Mouse (Mus musculus): ENCODE measurements at regions not wholly inside any gene's neighbourhood (a gene's known extent, or its start where the extent isn't known, plus 50 kb on each side); places are given as distances from the start of the nearest gene placed in this dataset.

DNA sequence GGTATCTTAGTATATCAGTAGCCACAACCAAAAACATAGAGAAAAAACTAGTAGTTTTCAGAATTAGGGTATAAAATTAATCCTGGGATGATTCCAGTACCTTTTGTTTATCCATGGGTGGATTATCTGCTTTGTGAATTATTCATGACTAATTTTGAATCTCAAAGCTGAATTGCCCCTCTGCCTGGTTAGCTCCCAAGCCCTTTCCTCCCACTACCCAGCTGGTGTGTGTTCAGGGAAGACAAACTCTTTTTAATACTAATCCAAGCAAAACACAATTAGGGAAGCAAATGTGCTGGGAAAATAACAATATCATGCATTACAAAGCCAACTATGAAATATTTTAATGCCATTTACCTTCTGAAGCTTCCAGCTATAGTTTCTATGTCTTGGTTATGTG lies 347.4 kb downstream of the Gm43517 start:
- Histone ChIP-seq H3K4me3 (ENCODE audit: low read depth, low read length) (no peak overlapping the region), H3K27ac (ENCODE audit: low read depth, low read length) (no peak overlapping the region), H3K9ac (ENCODE audit: low read depth, low read length) (no peak overlapping the region)

DNA sequence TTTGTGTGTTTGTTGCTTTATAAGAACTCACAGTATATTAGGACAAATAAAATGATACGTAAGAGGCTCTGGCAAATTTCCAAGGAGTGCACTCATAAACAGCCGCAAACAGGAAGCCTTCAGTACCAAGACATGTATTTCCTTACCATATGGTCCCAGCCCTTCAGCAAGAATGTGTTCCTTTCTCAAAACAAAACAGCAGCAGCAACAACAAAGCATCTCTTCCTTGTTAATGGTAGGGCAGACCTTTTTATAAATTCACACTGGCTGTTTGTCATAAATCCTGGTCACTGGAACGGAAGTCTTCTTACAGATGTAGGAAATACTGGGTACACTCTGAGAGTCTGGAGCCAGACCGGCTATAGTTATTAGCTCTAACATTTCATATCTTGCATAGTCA lies 352.1 kb downstream of the Gm43517 start:
- Histone ChIP-seq H3K9ac (ENCODE audit: low read depth, low read length) (no peak overlapping the region), H3K36me3 (ENCODE audit: control insufficient read depth, insufficient read depth, low read length) (no peaks in the 10 kb centered on the region), H3K4me1 (replicated peaks; ENCODE audit: control insufficient read depth, insufficient read depth, low read length) (no peaks in the 10 kb centered on the region), H3K9me3 (ENCODE audit: control insufficient read depth, low read length) (no peaks in the 10 kb centered on the region), H3K27me3 (ENCODE audit: control insufficient read depth, insufficient read depth, low read length) (no peaks in the 10 kb centered on the region), H3K4me2 (replicated peaks; ENCODE audit: low read depth, low read length) (no peak overlapping the region), H3K4me3 (ENCODE audit: low read depth, low read length) (no peak overlapping the region), H3K27ac (ENCODE audit: low read depth, low read length) (no peak overlapping the region)
- ATAC-seq (ENCODE audit: low FRiP score) = no peak
- 87% methylated on average over 4 of the region's 4 CpGs for WGBS
- DNase-seq (ENCODE audit: low spot score) = no peak

More for the DNA sequence above, 347.4 kb downstream of the Gm43517 start:
- Histone ChIP-seq H3K9me3 (ENCODE audit: control insufficient read depth, low read length) (no peaks in the 10 kb centered on the region), H3K36me3 (ENCODE audit: control insufficient read depth, insufficient read depth, low read length) (no peaks in the 10 kb centered on the region), H3K27me3 (ENCODE audit: control insufficient read depth, insufficient read depth, low read length) (no peaks in the 10 kb centered on the region), H3K4me1 (replicated peaks; ENCODE audit: control insufficient read depth, insufficient read depth, low read length) (no peaks in the 10 kb centered on the region), H3K4me2 (replicated peaks; ENCODE audit: low read depth, low read length) (no peak overlapping the region)
- no peak for ATAC-seq (ENCODE audit: low FRiP score)
- no peak for DNase-seq (ENCODE audit: low spot score)

DNA sequence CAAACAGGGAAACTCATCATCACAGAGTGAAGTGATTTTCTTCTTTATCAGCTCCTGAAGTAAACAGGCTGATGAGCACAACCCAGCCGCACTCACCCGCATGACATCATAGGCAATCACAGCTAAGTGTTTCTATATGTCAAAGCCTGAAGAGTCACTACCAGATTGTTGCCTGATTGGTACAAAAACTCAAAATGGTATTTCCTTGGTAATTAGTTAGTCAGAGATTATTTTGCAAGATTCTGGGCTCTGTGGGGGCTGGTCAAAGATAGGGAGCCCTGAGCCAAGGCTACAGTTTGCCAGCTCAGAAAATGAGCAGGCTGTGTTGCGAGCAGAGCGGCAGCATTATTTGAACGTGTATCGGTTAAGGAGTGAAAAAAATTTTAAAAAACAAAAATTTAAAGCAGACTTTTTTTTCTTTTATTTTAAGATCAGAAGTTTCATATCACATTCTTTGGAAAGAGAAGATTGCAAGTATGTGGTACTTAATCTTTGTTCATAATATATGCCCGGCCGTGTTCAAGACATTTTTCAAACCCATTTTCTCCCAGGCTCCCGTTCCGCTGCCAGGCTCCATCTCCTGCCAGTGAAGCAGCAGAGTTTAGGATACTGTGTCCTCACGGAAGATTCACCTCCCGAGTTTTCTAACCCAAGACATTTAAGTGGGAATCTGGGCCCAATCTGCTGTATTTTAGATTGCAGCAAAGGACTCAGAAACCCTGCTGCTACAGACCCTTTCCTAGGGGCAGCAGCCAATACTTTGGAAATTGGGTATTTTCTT lies 355.2 kb downstream of the Gm43517 start:
- H3K4me2 ChIP-seq (replicated peaks; ENCODE audit: low read depth, low read length) = no peak overlapping the region
- no peaks in the 10 kb centered on the region for H3K4me1 ChIP-seq (replicated peaks; ENCODE audit: control insufficient read depth, insufficient read depth, low read length)
- H3K36me3 ChIP-seq (ENCODE audit: control insufficient read depth, insufficient read depth, low read length) = no peaks in the 10 kb centered on the region
- no peak overlapping the region for H3K9ac ChIP-seq (ENCODE audit: low read depth, low read length)
- H3K27me3 ChIP-seq (ENCODE audit: control insufficient read depth, insufficient read depth, low read length) = no peaks in the 10 kb centered on the region
- no peak for ATAC-seq (ENCODE audit: low FRiP score)
- 88% methylated on average over 12 of the region's 12 CpGs for WGBS
- no peak overlapping the region for H3K27ac ChIP-seq (ENCODE audit: low read depth, low read length)
- no peak for DNase-seq (ENCODE audit: low spot score)
- no peak overlapping the region for H3K4me3 ChIP-seq (ENCODE audit: low read depth, low read length)
- no peaks in the 10 kb centered on the region for H3K9me3 ChIP-seq (ENCODE audit: control insufficient read depth, low read length)

DNA sequence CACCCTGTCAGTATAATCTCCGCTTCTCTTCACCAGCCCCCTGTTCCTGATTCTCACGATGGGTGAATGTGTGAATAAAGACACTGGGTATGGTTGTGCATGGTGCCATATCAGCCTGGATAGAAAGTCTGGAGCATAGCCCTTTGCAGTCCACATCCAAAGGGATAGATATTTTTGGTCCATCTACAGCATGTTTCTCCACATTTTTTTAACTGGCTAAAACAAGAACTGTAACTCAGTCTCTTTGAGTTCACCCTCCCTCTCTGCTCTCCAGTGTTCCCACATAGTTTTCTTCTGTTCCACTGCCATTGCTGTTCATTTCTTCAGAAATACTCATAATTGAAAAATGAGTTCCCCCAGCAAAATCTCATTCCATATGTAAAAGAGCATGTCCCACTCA lies 358.4 kb downstream of the Gm43517 start:
- H3K36me3 ChIP-seq (ENCODE audit: control insufficient read depth, insufficient read depth, low read length) = no peaks in the 10 kb centered on the region
- no peak overlapping the region for H3K4me3 ChIP-seq (ENCODE audit: low read depth, low read length)
- no peaks in the 10 kb centered on the region for H3K27me3 ChIP-seq (ENCODE audit: control insufficient read depth, insufficient read depth, low read length)
- no peaks in the 10 kb centered on the region for H3K4me1 ChIP-seq (replicated peaks; ENCODE audit: control insufficient read depth, insufficient read depth, low read length)
- ATAC-seq (ENCODE audit: low FRiP score) (no peak), DNase-seq (ENCODE audit: low spot score) (no peak)
- H3K27ac ChIP-seq (ENCODE audit: low read depth, low read length) = no peak overlapping the region
- WGBS = 94% methylated on average over 2 of the region's 2 CpGs
- no peak overlapping the region for H3K9ac ChIP-seq (ENCODE audit: low read depth, low read length)
- H3K9me3 ChIP-seq (ENCODE audit: control insufficient read depth, low read length) = no peaks in the 10 kb centered on the region
- no peak overlapping the region for H3K4me2 ChIP-seq (replicated peaks; ENCODE audit: low read depth, low read length)

DNA sequence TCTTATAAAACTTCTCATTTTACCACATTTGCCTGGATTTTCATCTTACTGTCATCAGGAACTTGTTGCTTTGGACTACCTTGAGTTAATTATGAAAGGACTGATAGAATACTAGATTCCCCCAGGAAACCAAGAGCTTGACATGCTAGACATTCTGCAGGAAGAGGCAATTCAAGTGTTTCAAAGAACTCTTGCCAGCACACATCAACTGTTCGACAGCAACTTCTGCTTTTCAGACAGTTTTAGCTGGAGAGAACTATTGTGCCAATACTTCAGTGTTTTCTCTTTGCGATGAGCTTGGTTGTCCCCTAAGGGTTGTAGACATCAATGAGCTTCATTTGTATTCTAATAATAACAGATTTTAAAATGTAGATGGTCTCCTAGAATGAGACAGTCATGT lies 362.1 kb downstream of the Gm43517 start:
- DNase-seq (ENCODE audit: low spot score) = no peak
- 60% methylated on average over 2 of the region's 2 CpGs for WGBS

DNA sequence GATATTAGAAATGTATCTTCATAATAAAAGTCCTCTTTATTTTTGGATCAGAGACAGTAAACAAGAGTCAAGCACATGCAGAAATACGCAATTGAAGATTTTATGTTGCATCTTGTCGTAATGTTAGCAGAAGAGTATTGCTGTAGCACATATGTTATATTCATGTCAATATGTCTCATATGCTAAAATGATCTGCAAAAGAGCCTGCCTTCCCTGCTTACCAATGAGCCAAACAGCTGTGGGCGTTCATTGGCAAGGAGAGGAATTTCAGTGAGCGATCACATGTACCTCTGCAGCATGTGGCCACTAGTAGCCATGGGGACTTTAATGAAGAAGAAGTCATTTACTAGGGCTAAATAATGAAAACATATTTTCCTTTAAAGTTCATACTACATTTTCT lies 373.4 kb downstream of the Gm43517 start:
- DNase-seq (ENCODE audit: low spot score) (no peak), ATAC-seq (ENCODE audit: low FRiP score) (no peak)
- WGBS = 88% methylated on average over 4 of the region's 4 CpGs
- Histone ChIP-seq H3K36me3 (ENCODE audit: control insufficient read depth, insufficient read depth, low read length) (no peaks in the 10 kb centered on the region), H3K27ac (ENCODE audit: low read depth, low read length) (no peak overlapping the region), H3K27me3 (ENCODE audit: control insufficient read depth, insufficient read depth, low read length) (no peaks in the 10 kb centered on the region), H3K4me3 (ENCODE audit: low read depth, low read length) (no peak overlapping the region), H3K9me3 (ENCODE audit: control insufficient read depth, low read length) (no peaks in the 10 kb centered on the region), H3K9ac (ENCODE audit: low read depth, low read length) (no peak overlapping the region), H3K4me2 (replicated peaks; ENCODE audit: low read depth, low read length) (no peak overlapping the region), H3K4me1 (replicated peaks; ENCODE audit: control insufficient read depth, insufficient read depth, low read length) (no peaks in the 10 kb centered on the region)

More for the DNA sequence above, 362.1 kb downstream of the Gm43517 start:
- no peaks in the 10 kb centered on the region for H3K4me1 ChIP-seq (replicated peaks; ENCODE audit: control insufficient read depth, insufficient read depth, low read length)
- no peak overlapping the region for H3K9ac ChIP-seq (ENCODE audit: low read depth, low read length)
- no peak for ATAC-seq (ENCODE audit: low FRiP score)
- H3K4me3 ChIP-seq (ENCODE audit: low read depth, low read length) = no peak overlapping the region
- H3K9me3 ChIP-seq (ENCODE audit: control insufficient read depth, low read length) = no peaks in the 10 kb centered on the region
- no peak overlapping the region for H3K27ac ChIP-seq (ENCODE audit: low read depth, low read length)
- H3K36me3 ChIP-seq (ENCODE audit: control insufficient read depth, insufficient read depth, low read length) = no peaks in the 10 kb centered on the region
- no peak overlapping the region for H3K4me2 ChIP-seq (replicated peaks; ENCODE audit: low read depth, low read length)
- H3K27me3 ChIP-seq (ENCODE audit: control insufficient read depth, insufficient read depth, low read length) = no peaks in the 10 kb centered on the region

DNA sequence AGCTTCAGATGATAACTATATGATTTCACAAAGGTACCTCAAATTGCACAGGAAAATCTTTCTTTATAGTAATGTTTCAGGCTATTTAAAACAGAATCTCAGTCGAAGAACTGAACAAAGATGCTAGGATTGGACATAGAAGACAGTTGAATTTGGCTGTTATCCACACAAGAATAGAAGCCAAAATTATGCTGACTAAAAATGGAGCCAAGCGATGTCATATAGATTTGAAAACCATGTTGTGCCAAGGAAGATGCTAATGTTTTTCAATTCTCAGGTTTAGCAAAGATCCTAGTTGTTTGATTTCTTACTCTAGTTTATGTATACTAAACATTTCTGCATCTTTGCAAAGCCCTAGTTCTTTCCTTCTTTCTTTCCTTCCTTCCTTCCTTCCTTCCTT lies 379.6 kb downstream of the Gm43517 start:
- H3K9me3 ChIP-seq (ENCODE audit: control insufficient read depth, low read length) = no peaks in the 10 kb centered on the region
- ATAC-seq (ENCODE audit: low FRiP score) = no peak

DNA sequence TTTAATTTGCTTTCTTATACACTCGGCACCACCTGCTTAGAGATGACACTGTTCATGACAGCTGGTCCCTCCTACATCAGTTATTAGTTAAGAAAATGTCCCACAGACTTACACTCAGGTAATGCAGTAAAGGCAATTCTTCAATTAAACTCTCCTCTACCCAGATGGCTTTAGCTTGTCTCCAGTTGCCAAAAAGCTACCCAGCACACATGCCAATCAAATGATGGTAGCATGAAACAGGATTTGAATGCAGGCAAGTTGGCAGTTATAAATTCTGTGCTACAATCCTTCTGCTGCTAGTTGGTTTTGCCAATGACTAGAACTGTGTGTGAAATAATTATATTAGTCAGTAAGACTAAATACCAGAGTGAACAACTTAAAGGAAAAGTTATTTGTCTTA lies 423.4 kb downstream of the Gm43517 start:
- H3K9ac ChIP-seq (ENCODE audit: low read depth, low read length) = no peak overlapping the region
- no peak for ATAC-seq (ENCODE audit: low FRiP score)
- no peaks in the 10 kb centered on the region for H3K4me1 ChIP-seq (replicated peaks; ENCODE audit: control insufficient read depth, insufficient read depth, low read length)
- WGBS = 92% methylated on average over 1 of the region's 1 CpGs
- H3K27me3 ChIP-seq (ENCODE audit: control insufficient read depth, insufficient read depth, low read length) = no peaks in the 10 kb centered on the region
- no peaks in the 10 kb centered on the region for H3K36me3 ChIP-seq (ENCODE audit: control insufficient read depth, insufficient read depth, low read length)
- H3K4me2 ChIP-seq (replicated peaks; ENCODE audit: low read depth, low read length) = no peak overlapping the region
- no peak for DNase-seq (ENCODE audit: low spot score)
- no peak overlapping the region for H3K27ac ChIP-seq (ENCODE audit: low read depth, low read length)
- H3K4me3 ChIP-seq (ENCODE audit: low read depth, low read length) = no peak overlapping the region
- H3K9me3 ChIP-seq (ENCODE audit: control insufficient read depth, low read length) = no peaks in the 10 kb centered on the region

More for the DNA sequence above, 379.6 kb downstream of the Gm43517 start:
- no peaks in the 10 kb centered on the region for H3K4me1 ChIP-seq (replicated peaks; ENCODE audit: control insufficient read depth, insufficient read depth, low read length)
- no peak overlapping the region for H3K4me3 ChIP-seq (ENCODE audit: low read depth, low read length)
- H3K4me2 ChIP-seq (replicated peaks; ENCODE audit: low read depth, low read length) = no peak overlapping the region
- no peaks in the 10 kb centered on the region for H3K36me3 ChIP-seq (ENCODE audit: control insufficient read depth, insufficient read depth, low read length)
- no peak overlapping the region for H3K9ac ChIP-seq (ENCODE audit: low read depth, low read length)
- no peak for DNase-seq (ENCODE audit: low spot score)
- no peak overlapping the region for H3K27ac ChIP-seq (ENCODE audit: low read depth, low read length)
- no peaks in the 10 kb centered on the region for H3K27me3 ChIP-seq (ENCODE audit: control insufficient read depth, insufficient read depth, low read length)
- WGBS = 71% methylated on average over 2 of the region's 2 CpGs

DNA sequence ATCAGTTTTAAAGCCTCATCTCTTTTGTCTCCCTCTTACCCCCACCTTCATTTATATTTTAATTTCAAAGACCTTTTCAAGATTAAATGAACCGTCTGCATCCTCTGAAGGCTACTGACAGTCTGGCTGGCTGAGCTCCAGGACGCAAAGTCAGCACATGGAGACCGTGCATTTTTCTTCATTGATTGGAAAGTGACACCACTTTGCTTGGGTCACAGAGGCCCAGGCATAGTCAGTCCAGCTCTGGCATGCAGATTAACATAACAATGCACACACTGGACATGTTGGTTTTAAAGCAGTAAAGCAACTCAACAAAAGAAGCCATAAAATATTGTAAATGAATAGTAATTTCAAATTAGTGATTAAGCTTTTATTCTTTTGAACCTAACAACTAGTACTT lies 429.7 kb downstream of the Gm43517 start:
- no peak overlapping the region for H3K27ac ChIP-seq (ENCODE audit: low read depth, low read length)
- no peaks in the 10 kb centered on the region for H3K9me3 ChIP-seq (ENCODE audit: control insufficient read depth, low read length)
- H3K4me1 ChIP-seq (replicated peaks; ENCODE audit: control insufficient read depth, insufficient read depth, low read length) = no peaks in the 10 kb centered on the region
- H3K4me2 ChIP-seq (replicated peaks; ENCODE audit: low read depth, low read length) = no peak overlapping the region
- H3K9ac ChIP-seq (ENCODE audit: low read depth, low read length) = no peak overlapping the region
- WGBS = 13% methylated on average over 3 of the region's 3 CpGs
- peak; percentile 83 for ATAC-seq (ENCODE audit: low FRiP score)
- DNase-seq (ENCODE audit: low spot score) = peak; percentile 10
- H3K36me3 ChIP-seq (ENCODE audit: control insufficient read depth, insufficient read depth, low read length) = no peaks in the 10 kb centered on the region
- H3K27me3 ChIP-seq (ENCODE audit: control insufficient read depth, insufficient read depth, low read length) = no peaks in the 10 kb centered on the region
- H3K4me3 ChIP-seq (ENCODE audit: low read depth, low read length) = no peak overlapping the region
